Mouse (Mus musculus): ENCODE results near the gene Tlx1. TPM values are rescaled to one million over a fixed set of nuclear protein-coding genes. Genes with fewer than 3 reads are reported as not detected.

Gene Tlx1
- polyA plus RNA-seq, 1 experiment from 2014 or later: not detected

GRCm38 (mm10) chr19:45155141-45155790, 4.8 kb downstream of the Tlx1 start:
- H3K9me3 ChIP-seq (ENCODE audit: control insufficient read depth, low read length): no peaks in the 10 kb centered on the region
- H3K27ac ChIP-seq (ENCODE audit: low read length): no peak overlapping the region
- H3K4me1 ChIP-seq (replicated peaks; ENCODE audit: control insufficient read depth, insufficient read depth, low read length): peaks cover 8% of the 10 kb centered on the region
- no peak overlapping the region for H3K4me3 ChIP-seq (ENCODE audit: low read length)
- WGBS: 5% methylated on average over 15 of the region's 15 CpGs
- H3K36me3 ChIP-seq (ENCODE audit: control insufficient read depth, insufficient read depth, low read length): no peaks in the 10 kb centered on the region
- no peak overlapping the region for H3K4me2 ChIP-seq (ENCODE audit: low read depth, low read length)
- no peak for ATAC-seq (ENCODE audit: low read depth)
- H3K27me3 ChIP-seq (ENCODE audit: control insufficient read depth, insufficient read depth, low read depth, low read length): peaks cover 94% of the 10 kb centered on the region
- H3K9ac ChIP-seq (ENCODE audit: low read length): no peak overlapping the region

GRCm38 (mm10) chr19:45155791-45156186, 5.3 kb downstream of the Tlx1 start:
- WGBS: 1% methylated on average over 26 of the region's 26 CpGs
- Histone ChIP-seq H3K4me2 (ENCODE audit: low read depth, low read length) (no peak overlapping the region), H3K4me3 (ENCODE audit: low read length) (no peak overlapping the region), H3K4me1 (replicated peaks; ENCODE audit: control insufficient read depth, insufficient read depth, low read length) (peaks cover 3% of the 10 kb centered on the region), H3K36me3 (ENCODE audit: control insufficient read depth, insufficient read depth, low read length) (no peaks in the 10 kb centered on the region), H3K9me3 (ENCODE audit: control insufficient read depth, low read length) (no peaks in the 10 kb centered on the region), H3K27me3 (ENCODE audit: control insufficient read depth, insufficient read depth, low read depth, low read length) (peaks cover 94% of the 10 kb centered on the region), H3K9ac (ENCODE audit: low read length) (no peak overlapping the region), H3K27ac (ENCODE audit: low read length) (no peak overlapping the region)
- no peak for ATAC-seq (ENCODE audit: low read depth)

GRCm38 (mm10) chr19:45156381-45156780, 5.9 kb downstream of the Tlx1 start:
- no peak overlapping the region for H3K9ac ChIP-seq (ENCODE audit: low read length)
- H3K4me3 ChIP-seq (ENCODE audit: low read length): no peak overlapping the region
- H3K36me3 ChIP-seq (ENCODE audit: control insufficient read depth, insufficient read depth, low read length): no peaks in the 10 kb centered on the region
- no peaks in the 10 kb centered on the region for H3K9me3 ChIP-seq (ENCODE audit: control insufficient read depth, low read length)
- H3K4me2 ChIP-seq (ENCODE audit: low read depth, low read length): no peak overlapping the region
- no peaks in the 10 kb centered on the region for H3K4me1 ChIP-seq (replicated peaks; ENCODE audit: control insufficient read depth, insufficient read depth, low read length)
- no peak for ATAC-seq (ENCODE audit: low read depth)
- peaks cover 92% of the 10 kb centered on the region for H3K27me3 ChIP-seq (ENCODE audit: control insufficient read depth, insufficient read depth, low read depth, low read length)
- 7% methylated on average over 5 of the region's 5 CpGs for WGBS
- no peak overlapping the region for H3K27ac ChIP-seq (ENCODE audit: low read length)

- no peaks in the 10 kb centered on the region for H3K9me3 ChIP-seq (ENCODE audit: control insufficient read depth, low read length)
- ATAC-seq (ENCODE audit: low read depth): no peak
- H3K4me3 ChIP-seq (ENCODE audit: low read length): no peak overlapping the region
- no peak overlapping the region for H3K27ac ChIP-seq (ENCODE audit: low read length)
- H3K4me2 ChIP-seq (ENCODE audit: low read depth, low read length): no peak overlapping the region
- H3K36me3 ChIP-seq (ENCODE audit: control insufficient read depth, insufficient read depth, low read length): no peaks in the 10 kb centered on the region
- H3K27me3 ChIP-seq (ENCODE audit: control insufficient read depth, insufficient read depth, low read depth, low read length): peaks cover 94% of the 10 kb centered on the region
- 4% methylated on average over 4 of the region's 4 CpGs for WGBS
- H3K4me1 ChIP-seq (replicated peaks; ENCODE audit: control insufficient read depth, insufficient read depth, low read length): no peaks in the 10 kb centered on the region
- H3K9ac ChIP-seq (ENCODE audit: low read length): no peak overlapping the region
Observed at GRCm38 (mm10) chr19:45158201-45158600, 7.7 kb downstream of the Tlx1 start.

- Histone ChIP-seq H3K4me3 (ENCODE audit: low read length) (no peak overlapping the region), H3K27me3 (ENCODE audit: control insufficient read depth, insufficient read depth, low read depth, low read length) (peaks cover 94% of the 10 kb centered on the region)
- WGBS: under 1% methylated on average over 20 of the region's 20 CpGs
Observed at GRCm38 (mm10) chr19:45158896-45159295, 8.4 kb downstream of the Tlx1 start.

GRCm38 (mm10) chr19:45159491-45159890, 9.0 kb downstream of the Tlx1 start:
- 3% methylated on average over 5 of the region's 5 CpGs for WGBS
- Histone ChIP-seq H3K9ac (ENCODE audit: low read length) (no peak overlapping the region), H3K4me2 (ENCODE audit: low read depth, low read length) (no peak overlapping the region), H3K9me3 (ENCODE audit: control insufficient read depth, low read length) (no peaks in the 10 kb centered on the region), H3K4me1 (replicated peaks; ENCODE audit: control insufficient read depth, insufficient read depth, low read length) (no peaks in the 10 kb centered on the region), H3K36me3 (ENCODE audit: control insufficient read depth, insufficient read depth, low read length) (no peaks in the 10 kb centered on the region), H3K27ac (ENCODE audit: low read length) (no peak overlapping the region), H3K4me3 (ENCODE audit: low read length) (no peak overlapping the region), H3K27me3 (ENCODE audit: control insufficient read depth, insufficient read depth, low read depth, low read length) (peaks cover 94% of the 10 kb centered on the region)
- no peak for ATAC-seq (ENCODE audit: low read depth)

More at GRCm38 (mm10) chr19:45158896-45159295, 8.4 kb downstream of the Tlx1 start:
- H3K9ac ChIP-seq (ENCODE audit: low read length): no peak overlapping the region
- H3K9me3 ChIP-seq (ENCODE audit: control insufficient read depth, low read length): no peaks in the 10 kb centered on the region
- H3K36me3 ChIP-seq (ENCODE audit: control insufficient read depth, insufficient read depth, low read length): no peaks in the 10 kb centered on the region
- H3K4me2 ChIP-seq (ENCODE audit: low read depth, low read length): no peak overlapping the region
- ATAC-seq (ENCODE audit: low read depth): no peak
- no peaks in the 10 kb centered on the region for H3K4me1 ChIP-seq (replicated peaks; ENCODE audit: control insufficient read depth, insufficient read depth, low read length)
- H3K27ac ChIP-seq (ENCODE audit: low read length): no peak overlapping the region

GRCm38 (mm10) chr19:45159991-45160390, 9.5 kb downstream of the Tlx1 start:
- Histone ChIP-seq H3K27ac (ENCODE audit: low read length) (no peak overlapping the region), H3K27me3 (ENCODE audit: control insufficient read depth, insufficient read depth, low read depth, low read length) (peaks cover 94% of the 10 kb centered on the region), H3K4me1 (replicated peaks; ENCODE audit: control insufficient read depth, insufficient read depth, low read length) (no peaks in the 10 kb centered on the region), H3K36me3 (ENCODE audit: control insufficient read depth, insufficient read depth, low read length) (no peaks in the 10 kb centered on the region), H3K4me3 (ENCODE audit: low read length) (no peak overlapping the region), H3K9me3 (ENCODE audit: control insufficient read depth, low read length) (no peaks in the 10 kb centered on the region), H3K9ac (ENCODE audit: low read length) (no peak overlapping the region), H3K4me2 (ENCODE audit: low read depth, low read length) (no peak overlapping the region)
- no peak for ATAC-seq (ENCODE audit: low read depth)
- 5% methylated on average over 5 of the region's 5 CpGs for WGBS

GRCm38 (mm10) chr19:45160523-45160922, 10.0 kb downstream of the Tlx1 start:
- no peak overlapping the region for H3K27ac ChIP-seq (ENCODE audit: low read length)
- peaks cover 93% of the 10 kb centered on the region for H3K27me3 ChIP-seq (ENCODE audit: control insufficient read depth, insufficient read depth, low read depth, low read length)
- no peak for ATAC-seq (ENCODE audit: low read depth)
- H3K4me3 ChIP-seq (ENCODE audit: low read length): no peak overlapping the region
- H3K4me1 ChIP-seq (replicated peaks; ENCODE audit: control insufficient read depth, insufficient read depth, low read length): no peaks in the 10 kb centered on the region
- no peaks in the 10 kb centered on the region for H3K36me3 ChIP-seq (ENCODE audit: control insufficient read depth, insufficient read depth, low read length)
- no peak overlapping the region for H3K9ac ChIP-seq (ENCODE audit: low read length)
- H3K9me3 ChIP-seq (ENCODE audit: control insufficient read depth, low read length): no peaks in the 10 kb centered on the region
- 0% methylated on average over 5 of the region's 5 CpGs for WGBS
- no peak overlapping the region for H3K4me2 ChIP-seq (ENCODE audit: low read depth, low read length)

GRCm38 (mm10) chr19:45161093-45161492, 10.6 kb downstream of the Tlx1 start:
- no peak overlapping the region for H3K4me3 ChIP-seq (ENCODE audit: low read length)

GRCm38 (mm10) chr19:45162181-45162580, 11.7 kb downstream of the Tlx1 start:
- Histone ChIP-seq H3K27me3 (ENCODE audit: control insufficient read depth, insufficient read depth, low read depth, low read length) (peaks cover 81% of the 10 kb centered on the region), H3K4me3 (ENCODE audit: low read length) (no peak overlapping the region), H3K4me2 (ENCODE audit: low read depth, low read length) (no peak overlapping the region), H3K27ac (ENCODE audit: low read length) (no peak overlapping the region), H3K4me1 (replicated peaks; ENCODE audit: control insufficient read depth, insufficient read depth, low read length) (no peaks in the 10 kb centered on the region), H3K36me3 (ENCODE audit: control insufficient read depth, insufficient read depth, low read length) (no peaks in the 10 kb centered on the region), H3K9ac (ENCODE audit: low read length) (no peak overlapping the region), H3K9me3 (ENCODE audit: control insufficient read depth, low read length) (no peaks in the 10 kb centered on the region)
- 24% methylated on average over 7 of the region's 7 CpGs for WGBS
- ATAC-seq (ENCODE audit: low read depth): no peak

More at GRCm38 (mm10) chr19:45161093-45161492, 10.6 kb downstream of the Tlx1 start:
- no peak for ATAC-seq (ENCODE audit: low read depth)
- H3K27me3 ChIP-seq (ENCODE audit: control insufficient read depth, insufficient read depth, low read depth, low read length): peaks cover 91% of the 10 kb centered on the region
- no peaks in the 10 kb centered on the region for H3K9me3 ChIP-seq (ENCODE audit: control insufficient read depth, low read length)
- H3K4me1 ChIP-seq (replicated peaks; ENCODE audit: control insufficient read depth, insufficient read depth, low read length): no peaks in the 10 kb centered on the region
- no peaks in the 10 kb centered on the region for H3K36me3 ChIP-seq (ENCODE audit: control insufficient read depth, insufficient read depth, low read length)
- H3K4me2 ChIP-seq (ENCODE audit: low read depth, low read length): no peak overlapping the region
- H3K27ac ChIP-seq (ENCODE audit: low read length): no peak overlapping the region
- WGBS: under 1% methylated on average over 12 of the region's 12 CpGs
- H3K9ac ChIP-seq (ENCODE audit: low read length): no peak overlapping the region
